Mouse (Mus musculus) midbrain, embryonic 14.5 days (tissue): Measurements from ENCODE around the gene Rassf5. TPM values are rescaled to one million over a fixed set of nuclear protein-coding genes. Genes with fewer than 3 reads are reported as not detected.

Experiments used
- ATAC-seq: fragments of 200-750 bp; cut with Nextera tagmentation; 2 replicates; pipeline ENCODE4 v1.8.0; 2017; ENCODE audit warnings: moderate number of reproducible peaks, moderate library complexity; ENCODE audit not compliant: low FRiP score, low TSS enrichment
- DNase-seq: peaks from one replicate; pipeline ENCODE4 v3.0.0-alpha.2; 2015
- H3K27ac ChIP-seq: fragments of 300-500 bp; sonication (generic); replicated peaks from 2 replicates; pipeline ENCODE4 v1.5.1; 2014; ENCODE audit warnings: mild to moderate bottlenecking, low read depth, low read length, moderate library complexity
- H3K27me3 ChIP-seq: fragments of 300-500 bp; sonication (generic); 2 replicates; pipeline ENCODE4 v1.6.1; 2014; ENCODE audit warnings: low read length, control low read depth, mixed read lengths; ENCODE audit not compliant: control insufficient read depth, insufficient read depth
- H3K36me3 ChIP-seq: fragments of 300-500 bp; sonication (generic); 2 replicates; pipeline ENCODE4 v1.6.1; 2014; ENCODE audit warnings: low read length, control low read depth; ENCODE audit not compliant: control insufficient read depth, insufficient read depth
- H3K4me1 ChIP-seq: fragments of 300-500 bp; sonication (generic); 2 replicates; pipeline ENCODE4 v1.6.1; 2014; ENCODE audit warnings: mild to moderate bottlenecking, antibody characterized with exemption, low read length, control low read depth; ENCODE audit not compliant: control insufficient read depth, insufficient read depth
- H3K4me2 ChIP-seq: fragments of 300-500 bp; sonication (generic); 2 replicates; pipeline ENCODE4 v1.6.1; 2014; ENCODE audit warnings: mild to moderate bottlenecking, low read length, moderate library complexity
- H3K4me3 ChIP-seq: fragments of 300-500 bp; sonication (generic); replicated peaks from 2 replicates; pipeline ENCODE4 v1.5.1; 2014; ENCODE audit warnings: low read depth, low read length
- H3K9ac ChIP-seq: fragments of 300-500 bp; sonication (generic); replicated peaks from 2 replicates; pipeline ENCODE4 v1.6.1; 2014; ENCODE audit warnings: mild to moderate bottlenecking, low read length, moderate library complexity
- H3K9me3 ChIP-seq: fragments of 300-500 bp; sonication (generic); 2 replicates; pipeline ENCODE4 v1.6.1; 2016; ENCODE audit warnings: low read length, control low read depth, mixed read lengths; ENCODE audit not compliant: control insufficient read depth
- WGBS: fragments of 180-500 bp; shearing (Covaris S2); extraction: QIAGEN DNeasy Blood & Tissue Kit; methylation state at CpG from one replicate; pipeline ENCODE4 v1.1.7; 2014; 5-methylcytosine and 5-hydroxymethylcytosine counted together
- polyA plus RNA-seq: library from polyadenylated mRNA; unstranded; fragments of >200 nt; fragmentation: Nextera tagmentation; extraction: Ambion mirVana; gene quantifications from 2 replicates; pipeline ENCODE4 v1.2.1, GENCODE M21; 2014

The Rassf5 gene
- polyA plus RNA-seq, 1 experiment from 2014 or later = 3.0 TPM

DNA sequence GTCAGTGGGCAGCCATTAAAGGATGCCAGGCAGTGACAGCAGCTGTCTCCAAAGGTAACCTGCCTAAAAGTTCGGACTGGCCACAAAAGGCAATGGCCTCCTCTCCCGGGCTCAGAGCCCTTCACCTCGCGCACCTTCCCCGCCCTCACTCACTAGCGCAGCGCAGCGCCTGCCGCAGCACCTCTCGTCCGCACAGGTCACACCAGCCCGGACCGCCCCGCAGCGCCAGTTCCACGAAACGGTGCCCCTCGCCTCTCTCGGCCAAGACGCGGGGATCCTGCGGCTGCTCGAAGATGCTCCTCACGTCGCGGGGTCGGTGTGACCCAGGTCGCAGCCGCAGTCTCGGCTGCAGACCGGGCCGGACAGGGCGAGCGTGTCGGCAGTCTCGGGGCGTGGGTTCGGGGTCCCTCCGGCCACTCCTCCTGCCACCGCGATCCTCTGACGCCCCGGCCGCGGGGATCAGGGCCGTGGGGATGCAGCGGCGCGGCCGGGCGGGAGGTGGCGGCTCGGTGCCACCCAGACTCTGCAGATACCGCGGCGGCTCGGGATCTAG lies 446 bp downstream of the Rassf5 start:
- Histone ChIP-seq H3K4me2 (peak overlapping the region; percentile 95), H3K9ac (peak overlapping the region; percentile 81), H3K9me3 (no peaks in the 10 kb centered on the region), H3K27me3 (peaks cover 28% of the 10 kb centered on the region), H3K4me3 (peak overlapping the region; percentile 74), H3K27ac (0 out of 2 replicates have a peak overlapping the region, but pooled peaks have one; percentile 8), H3K36me3 (no peaks in the 10 kb centered on the region), H3K4me1 (peaks cover 8% of the 10 kb centered on the region; the same call in 1 of the 2 replicates)
- DNase-seq (peak; percentile 50), ATAC-seq (peak; percentile 12; the same call in 1 of the 2 replicates)
- under 1% methylated on average over 57 of the region's 57 CpGs for WGBS

DNA sequence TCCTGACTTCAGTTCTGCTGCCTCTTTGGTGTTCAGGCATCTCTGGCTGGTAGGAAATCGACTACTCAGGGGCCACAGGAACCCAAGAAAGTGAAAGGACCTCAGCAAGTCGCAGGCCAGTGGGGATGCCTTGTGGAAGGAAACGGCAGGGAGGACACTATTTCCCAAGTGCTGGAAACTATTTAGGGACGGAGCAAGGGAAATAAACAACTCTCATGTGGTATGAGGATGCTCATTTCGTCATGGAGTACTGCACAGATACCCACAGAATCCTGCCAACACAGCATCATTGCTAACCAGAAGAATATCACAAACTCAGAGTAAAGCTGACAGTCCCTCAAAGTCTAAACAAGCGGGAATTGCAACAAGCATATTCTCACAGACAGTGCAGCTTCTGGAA lies 2.1 kb downstream of the Rassf5 start:
- 73% methylated on average over 6 of the region's 6 CpGs for WGBS
- ATAC-seq = no peak
- H3K27me3 ChIP-seq = peaks cover 28% of the 10 kb centered on the region

DNA sequence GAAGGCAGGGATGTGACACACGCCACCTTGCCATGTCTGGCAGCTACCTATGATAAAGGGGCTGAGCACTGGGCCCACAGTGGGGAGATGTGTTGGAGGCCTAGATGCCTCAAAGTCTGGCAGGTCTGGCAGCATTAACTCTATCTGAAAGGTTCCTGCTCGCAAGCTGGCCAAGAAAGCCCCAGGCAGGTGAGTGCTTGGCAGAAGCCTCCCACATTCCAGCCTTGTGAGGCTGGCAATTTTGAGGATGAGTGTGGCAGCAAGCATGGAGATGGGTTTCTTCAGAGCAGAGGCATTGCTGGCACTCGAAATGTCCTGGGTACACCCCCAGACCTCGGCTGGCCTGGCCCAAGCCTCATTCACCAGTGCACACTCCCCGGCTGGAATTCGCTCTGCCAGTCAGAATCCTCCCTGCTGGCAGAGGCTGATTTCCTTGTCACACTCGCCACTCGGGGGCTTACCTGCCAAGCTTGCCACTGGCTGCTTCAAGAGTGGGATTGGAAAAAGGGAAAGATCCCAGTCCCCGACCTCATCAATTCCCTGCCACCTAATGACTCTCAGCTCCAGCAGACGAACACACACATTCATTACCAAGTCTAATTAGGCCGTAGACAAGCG lies 5.4 kb downstream of the Rassf5 start:
- H3K4me1 ChIP-seq = peaks cover 7% of the 10 kb centered on the region; the same call in 1 of the 2 replicates
- H3K27me3 ChIP-seq = peaks cover 24% of the 10 kb centered on the region
- H3K4me2 ChIP-seq = no peak overlapping the region
- peak; percentile 38 for DNase-seq
- no peaks in the 10 kb centered on the region for H3K9me3 ChIP-seq
- H3K27ac ChIP-seq = peak overlapping the region; percentile 47
- no peaks in the 10 kb centered on the region for H3K36me3 ChIP-seq
- 41% methylated on average over 12 of the region's 12 CpGs for WGBS
- ATAC-seq = no peak
- H3K4me3 ChIP-seq = no peak overlapping the region
- no peak overlapping the region; the same call in 1 of the 2 replicates for H3K9ac ChIP-seq

More for the DNA sequence above, 2.1 kb downstream of the Rassf5 start:
- no peak overlapping the region for H3K4me2 ChIP-seq
- no peaks in the 10 kb centered on the region for H3K9me3 ChIP-seq
- no peaks in the 10 kb centered on the region for H3K36me3 ChIP-seq
- H3K4me1 ChIP-seq = peaks cover 11% of the 10 kb centered on the region; the same call in 1 of the 2 replicates
- no peak for DNase-seq
- H3K4me3 ChIP-seq = no peak overlapping the region
- H3K9ac ChIP-seq = no peak overlapping the region
- H3K27ac ChIP-seq = no peak overlapping the region

- H3K36me3 ChIP-seq = no peaks in the 10 kb centered on the region
- peak overlapping the region; percentile 47 for H3K27ac ChIP-seq
- DNase-seq (no peak), ATAC-seq (no peak)
- H3K4me2 ChIP-seq = no peak overlapping the region
- H3K27me3 ChIP-seq = peaks cover 18% of the 10 kb centered on the region
- 77% methylated on average over 8 of the region's 8 CpGs for WGBS
- no peaks in the 10 kb centered on the region for H3K9me3 ChIP-seq
- peaks cover 7% of the 10 kb centered on the region; the same call in 1 of the 2 replicates for H3K4me1 ChIP-seq
- no peak overlapping the region for H3K9ac ChIP-seq
- no peak overlapping the region for H3K4me3 ChIP-seq
Observed at GRCm38 (mm10) chr1:131238931-131239381, 6.1 kb downstream of the Rassf5 start.

GRCm38 (mm10) chr1:131236077-131236476 lies 9.0 kb downstream of the Rassf5 start:
- no peak for DNase-seq
- H3K36me3 ChIP-seq = no peaks in the 10 kb centered on the region
- H3K9ac ChIP-seq = no peak overlapping the region
- peaks cover 7% of the 10 kb centered on the region; the same call in 1 of the 2 replicates for H3K4me1 ChIP-seq
- H3K4me2 ChIP-seq = no peak overlapping the region
- no peak for ATAC-seq
- H3K27ac ChIP-seq = no peak overlapping the region
- 77% methylated on average over 7 of the region's 7 CpGs for WGBS
- H3K4me3 ChIP-seq = no peak overlapping the region
- H3K9me3 ChIP-seq = no peaks in the 10 kb centered on the region
- H3K27me3 ChIP-seq = no peaks in the 10 kb centered on the region

DNA sequence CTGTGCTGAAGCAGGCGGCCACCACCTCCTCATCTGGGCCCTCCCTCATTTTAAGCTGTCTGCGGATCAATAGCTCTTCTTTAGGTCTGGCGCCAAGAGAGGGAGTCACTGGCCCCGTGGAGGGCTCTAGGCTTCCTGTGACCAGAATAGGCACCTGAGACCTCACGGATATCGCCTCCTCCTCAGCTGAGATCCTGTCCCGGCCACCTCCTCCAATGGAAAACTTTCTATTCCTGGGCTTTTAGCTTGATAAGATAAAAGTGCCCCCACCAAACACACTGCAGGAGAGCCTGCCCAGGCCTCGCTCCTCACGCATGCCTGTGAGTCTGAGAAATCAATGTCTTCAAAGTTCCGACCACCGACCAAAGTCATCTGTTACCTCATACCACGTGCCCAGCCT lies 11.5 kb downstream of the Rassf5 start:
- H3K4me2 ChIP-seq = no peak overlapping the region
- no peak overlapping the region for H3K9ac ChIP-seq
- H3K27ac ChIP-seq = no peak overlapping the region
- H3K9me3 ChIP-seq = no peaks in the 10 kb centered on the region
- no peaks in the 10 kb centered on the region for H3K4me1 ChIP-seq
- H3K36me3 ChIP-seq = no peaks in the 10 kb centered on the region
- 61% methylated on average over 12 of the region's 12 CpGs for WGBS
- H3K27me3 ChIP-seq = no peaks in the 10 kb centered on the region
- DNase-seq = no peak
- no peak for ATAC-seq
- no peak overlapping the region for H3K4me3 ChIP-seq

- 88% methylated on average over 5 of the region's 5 CpGs for WGBS
- H3K27me3 ChIP-seq = no peaks in the 10 kb centered on the region
- ATAC-seq (no peak), DNase-seq (no peak)
- no peak overlapping the region for H3K4me2 ChIP-seq
- H3K9me3 ChIP-seq = no peaks in the 10 kb centered on the region
- no peaks in the 10 kb centered on the region for H3K4me1 ChIP-seq
- H3K27ac ChIP-seq = no peak overlapping the region
- no peak overlapping the region for H3K4me3 ChIP-seq
- no peak overlapping the region for H3K9ac ChIP-seq
- no peaks in the 10 kb centered on the region for H3K36me3 ChIP-seq
Observed at GRCm38 (mm10) chr1:131228659-131229058, 16.4 kb downstream of the Rassf5 start.

DNA sequence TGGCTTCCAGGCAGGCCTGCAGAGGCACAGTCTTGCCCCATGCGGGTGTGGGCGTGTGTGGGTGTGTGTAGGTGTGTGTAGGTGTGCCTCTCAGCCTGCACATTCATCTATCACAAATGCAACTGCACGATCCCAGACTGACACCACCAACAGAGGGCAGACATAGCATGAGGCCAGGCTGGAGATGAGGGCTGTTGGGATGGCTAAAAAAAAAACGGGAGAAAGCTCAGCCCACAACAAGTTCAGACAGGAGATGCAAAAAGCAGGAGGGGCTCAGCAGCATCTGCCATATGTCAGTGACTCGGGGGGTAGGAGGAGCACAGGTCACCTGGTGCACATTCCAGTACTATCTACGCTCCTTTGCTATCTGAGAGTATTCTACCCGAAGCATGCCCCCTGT lies 16.8 kb downstream of the Rassf5 start:
- no peak for ATAC-seq
- no peak overlapping the region for H3K4me2 ChIP-seq
- no peak overlapping the region for H3K27ac ChIP-seq
- no peak overlapping the region for H3K9ac ChIP-seq
- H3K4me1 ChIP-seq = no peaks in the 10 kb centered on the region
- H3K36me3 ChIP-seq = no peaks in the 10 kb centered on the region
- no peak overlapping the region for H3K4me3 ChIP-seq
- H3K9me3 ChIP-seq = no peaks in the 10 kb centered on the region
- DNase-seq = no peak
- H3K27me3 ChIP-seq = no peaks in the 10 kb centered on the region
- 77% methylated on average over 7 of the region's 7 CpGs for WGBS
